Mouse (Mus musculus): ENCODE results near the gene Kif14. TPM values are rescaled to one million over a fixed set of nuclear protein-coding genes. Genes with fewer than 3 reads are reported as not detected.
"Not testable (repeated sequence)": the region's sequence is repeated elsewhere in the genome, so short reads cannot be mapped to it uniquely, and the experiment has no call there.

Kif14 gene
- total RNA-seq, 2 experiments from 2014 or later, result 24.0 to 27.8 TPM

DNA sequence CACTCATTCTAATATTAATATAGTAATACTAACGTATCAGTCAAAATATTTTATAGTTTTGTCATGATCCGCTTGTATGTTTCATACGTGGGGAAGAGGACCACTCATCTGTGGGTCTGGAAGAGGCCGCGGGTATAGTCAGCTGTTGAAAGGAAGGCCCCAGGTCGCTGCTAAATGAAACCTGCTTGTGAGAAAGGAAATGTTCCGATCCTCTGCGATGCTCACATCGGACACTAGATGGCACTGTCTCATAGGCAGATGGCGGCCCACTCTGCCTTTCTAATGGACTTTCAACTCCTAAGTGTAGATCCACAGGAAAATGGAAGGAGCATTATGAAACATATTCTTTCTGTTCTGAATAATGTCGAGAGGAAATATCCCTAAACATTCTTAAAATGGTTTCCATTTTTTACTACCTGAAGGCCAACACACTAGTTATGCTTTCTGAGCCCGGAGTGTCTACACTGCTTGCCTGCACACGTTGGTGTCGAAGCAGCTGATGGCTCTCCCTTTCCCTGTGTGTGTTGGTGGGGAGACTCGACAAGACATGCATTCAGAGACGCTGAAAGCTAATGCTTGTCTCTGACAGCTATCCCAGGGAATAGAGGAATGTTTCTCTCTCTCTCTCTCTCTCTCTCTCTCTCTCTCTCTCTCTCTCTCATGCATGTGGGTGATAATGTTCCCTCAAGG lies 84.9 kb downstream of the Kif14 start:
- peak; percentile 94 for ATAC-seq (ENCODE audit: poor library complexity, severe bottlenecking)

DNA sequence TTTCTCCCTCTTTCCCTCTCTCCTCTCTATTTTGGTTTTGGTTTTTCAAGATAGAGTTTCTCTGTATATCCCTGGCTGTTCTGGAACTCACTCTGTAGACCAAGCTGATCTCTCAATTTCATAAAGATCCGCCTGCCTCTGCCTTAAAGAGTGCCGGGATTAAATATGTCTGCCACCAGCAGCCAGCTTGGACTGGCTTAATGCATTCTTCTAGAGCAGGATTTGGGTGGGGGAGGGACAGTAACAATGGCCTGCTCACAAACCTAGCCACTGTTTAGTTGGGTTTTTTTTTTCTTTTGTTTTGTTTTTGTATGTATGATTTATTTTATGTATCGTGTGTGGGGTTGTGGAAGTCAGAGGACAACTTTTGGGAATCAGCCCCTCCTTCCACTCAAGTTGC lies 88.5 kb downstream of the Kif14 start:
- no peak for ATAC-seq (ENCODE audit: poor library complexity, severe bottlenecking)

DNA sequence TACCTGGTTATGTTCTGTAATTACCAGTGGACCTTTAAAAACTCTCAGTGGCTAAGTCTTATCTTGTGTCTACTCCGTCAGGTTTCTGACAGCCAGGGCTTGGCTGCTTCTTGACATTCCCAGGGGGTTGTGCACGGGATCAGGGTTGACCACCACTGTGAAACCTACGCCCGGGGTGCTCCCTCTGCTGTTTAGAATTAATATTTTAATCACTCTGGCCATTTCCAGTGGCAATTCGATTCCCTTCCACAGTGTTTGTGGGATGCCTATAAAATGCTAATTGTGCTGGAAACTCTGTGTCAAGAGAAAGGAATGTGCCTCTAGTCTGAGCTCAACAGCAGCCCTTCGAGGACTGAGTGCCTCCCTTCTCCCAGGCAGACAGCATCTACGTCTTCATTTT lies 89.7 kb downstream of the Kif14 start:
- ATAC-seq (ENCODE audit: poor library complexity, severe bottlenecking), result no peak

DNA sequence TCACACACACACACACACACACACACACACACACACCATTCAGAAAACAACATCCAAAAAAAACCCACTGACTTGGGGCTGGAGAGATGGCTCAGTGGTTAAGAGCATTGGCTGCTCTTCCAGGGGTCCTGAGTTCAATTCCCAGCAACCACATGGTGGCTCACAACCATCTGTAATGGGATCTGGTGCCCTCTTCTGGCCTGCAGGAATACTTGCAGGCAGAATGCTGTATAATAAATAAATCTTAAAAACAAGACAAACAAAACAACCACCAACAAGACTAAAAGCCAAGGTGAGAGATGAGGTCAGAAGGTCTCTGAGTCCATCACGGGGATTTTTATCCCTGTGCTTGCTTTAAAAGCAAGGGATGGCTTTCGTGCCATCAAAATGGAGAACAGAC lies 90.5 kb downstream of the Kif14 start:
- not testable (repeated sequence) for ATAC-seq (ENCODE audit: poor library complexity, severe bottlenecking)

DNA sequence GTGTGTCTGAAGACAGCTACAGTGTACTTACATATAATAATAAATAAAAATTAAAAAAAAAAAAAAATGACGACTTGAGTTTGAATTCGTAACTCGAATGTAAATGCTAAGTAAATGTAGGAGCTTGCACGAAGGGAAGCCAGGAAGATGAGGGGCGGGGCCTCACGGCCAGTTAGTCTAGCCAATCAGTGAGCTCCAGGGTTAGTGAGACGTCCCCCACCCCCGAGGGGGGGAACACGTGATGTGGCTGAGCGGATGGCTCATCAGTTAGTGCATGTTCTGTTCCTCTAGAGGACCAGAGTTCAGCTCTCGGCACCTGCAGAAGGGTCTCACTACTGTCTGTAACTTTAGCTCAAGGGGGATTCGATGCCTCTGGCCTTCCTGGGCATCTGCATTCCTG lies 91.3 kb downstream of the Kif14 start:
- no peak for ATAC-seq (ENCODE audit: poor library complexity, severe bottlenecking)

DNA sequence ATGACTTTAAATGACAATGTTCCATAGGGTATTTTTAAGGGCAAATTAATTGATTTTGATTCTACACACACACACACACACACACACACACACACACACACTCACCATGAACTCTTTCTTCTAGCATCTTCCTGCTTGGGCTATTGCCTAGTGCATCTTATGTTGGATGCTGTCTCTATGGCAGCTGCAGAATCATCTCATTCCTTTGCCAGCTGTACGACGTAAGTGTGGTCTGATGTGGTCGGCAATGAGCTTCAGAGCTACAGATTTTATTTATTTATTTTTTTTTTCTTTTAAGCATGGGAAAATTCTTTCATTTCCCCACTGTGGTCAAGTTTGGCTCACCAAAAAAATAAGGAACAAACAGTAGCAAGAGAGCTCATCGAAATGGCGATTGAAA lies 92.6 kb downstream of the Kif14 start:
- ATAC-seq (ENCODE audit: poor library complexity, severe bottlenecking), result 0 out of 2 replicates have a peak, but pooled peaks have one; percentile 45

DNA sequence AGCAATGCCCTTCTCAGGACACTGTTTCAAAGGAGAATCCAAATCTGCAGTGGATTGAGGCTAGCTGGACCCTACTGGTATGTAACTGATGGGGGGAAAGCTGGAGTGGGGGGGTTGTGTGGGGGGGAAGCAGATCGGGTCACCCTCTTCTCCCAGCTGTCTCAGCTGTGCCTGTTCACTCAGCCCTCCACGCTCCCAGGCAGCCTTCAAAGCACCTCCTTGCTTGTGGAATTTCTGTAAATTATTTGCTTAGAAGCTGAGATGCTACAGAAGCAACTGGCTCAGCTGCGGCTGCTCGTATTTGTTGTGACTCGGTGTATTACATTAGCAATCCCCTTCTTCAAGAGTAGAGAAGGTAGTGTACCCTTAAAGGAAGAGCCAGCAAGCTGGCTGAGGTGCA lies 93.1 kb downstream of the Kif14 start:
- no peak for ATAC-seq (ENCODE audit: poor library complexity, severe bottlenecking)

DNA sequence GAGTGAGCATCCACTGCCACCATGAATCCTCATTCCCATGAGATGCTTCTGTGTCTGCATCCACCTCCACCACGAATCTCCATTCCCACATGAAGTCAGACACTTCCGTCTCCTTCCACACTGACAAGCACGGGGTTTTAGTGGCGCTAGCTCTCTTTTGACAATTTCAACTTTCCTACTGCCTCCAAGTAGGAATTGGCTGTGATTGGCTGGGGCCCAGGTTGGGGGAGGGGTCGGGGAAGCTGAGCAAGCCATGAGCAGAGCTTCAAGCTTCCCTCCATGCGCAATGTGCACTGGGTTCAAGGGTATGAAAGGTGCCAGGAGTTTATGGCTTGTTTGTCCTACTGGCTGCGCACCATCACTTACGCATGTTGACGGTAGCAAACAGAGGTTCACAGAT lies 93.6 kb downstream of the Kif14 start:
- ATAC-seq (ENCODE audit: poor library complexity, severe bottlenecking), result no peak

DNA sequence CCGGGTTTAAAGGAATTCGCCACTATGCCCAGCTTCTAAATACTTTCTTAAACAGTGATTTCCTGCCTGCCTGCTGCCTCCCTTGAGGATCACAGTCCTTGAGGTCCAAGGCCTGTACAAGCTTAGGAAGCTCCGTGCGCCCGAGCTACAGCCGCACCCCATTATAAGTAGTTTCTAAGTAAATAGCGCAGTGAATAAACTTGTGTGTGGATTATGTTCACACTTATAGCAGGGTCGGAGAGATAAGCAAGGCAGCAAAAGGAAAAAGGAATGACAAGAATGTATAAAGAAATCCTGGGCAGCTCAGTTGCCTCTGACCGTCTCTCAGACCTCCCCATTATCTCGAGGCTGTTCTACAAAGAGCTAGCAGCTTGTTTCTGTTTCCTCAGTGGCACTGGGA lies 95.7 kb downstream of the Kif14 start:
- ATAC-seq (ENCODE audit: poor library complexity, severe bottlenecking), result no peak

DNA sequence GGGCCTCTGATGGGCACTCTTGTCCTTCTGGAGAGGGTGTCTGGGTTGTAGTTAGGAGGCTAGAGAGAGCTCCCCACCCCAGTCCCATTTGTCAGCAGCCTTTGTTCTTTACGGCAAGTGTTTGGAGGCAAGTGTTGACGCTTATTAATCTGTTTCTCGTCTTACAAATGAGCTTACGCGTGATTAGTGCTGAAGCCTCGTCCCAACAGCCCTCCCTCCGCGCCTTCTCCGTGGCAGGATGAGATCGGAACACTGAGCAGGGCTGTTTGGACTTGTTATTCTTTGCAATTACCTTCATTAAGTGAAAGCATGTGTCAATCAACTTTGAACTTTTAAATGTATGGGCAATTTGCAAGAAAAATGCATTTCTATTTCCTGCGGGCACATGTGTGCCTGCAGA lies 97.0 kb downstream of the Kif14 start:
- ATAC-seq (ENCODE audit: poor library complexity, severe bottlenecking), result no peak

DNA sequence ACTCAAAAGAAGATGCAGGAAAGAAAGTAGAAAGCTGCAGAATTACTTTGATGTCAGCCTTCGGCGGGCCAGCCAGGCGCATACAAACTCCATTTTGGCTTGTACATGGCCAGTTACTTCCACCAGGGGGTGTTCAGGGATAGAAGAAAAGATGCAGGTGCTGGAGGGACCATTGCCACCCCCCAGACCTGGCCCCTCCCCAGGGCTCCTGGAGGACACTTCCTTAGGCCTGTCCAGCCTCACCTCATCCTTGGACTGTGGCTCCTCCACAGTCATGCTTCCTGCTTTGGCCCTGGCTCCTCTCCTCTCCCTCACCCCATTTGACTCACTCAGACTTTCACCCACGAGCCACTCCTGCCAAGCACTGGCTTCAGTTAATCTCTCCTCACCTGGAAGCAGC lies 98.8 kb downstream of the Kif14 start:
- no peak for ATAC-seq (ENCODE audit: poor library complexity, severe bottlenecking)

DNA sequence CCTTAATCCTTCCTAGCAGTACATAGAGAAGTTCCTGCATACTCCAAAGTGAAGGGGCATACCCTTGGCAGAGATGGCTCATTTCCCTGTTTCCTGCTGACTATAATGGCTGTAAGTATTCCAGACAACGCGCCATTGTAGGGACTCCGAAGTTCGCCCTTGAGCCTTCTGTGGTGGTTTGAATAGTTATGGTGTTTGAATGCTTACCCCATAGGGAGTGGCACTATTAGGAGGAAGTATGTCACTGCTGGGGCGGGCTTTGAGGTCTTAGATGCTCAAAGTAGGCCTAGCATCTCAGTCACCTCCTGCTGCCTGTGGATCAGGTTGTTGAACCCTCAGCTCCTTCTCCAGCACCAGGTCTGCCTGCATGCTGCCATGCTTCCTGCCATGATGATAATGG lies 100.2 kb downstream of the Kif14 start:
- ATAC-seq (ENCODE audit: poor library complexity, severe bottlenecking), result no peak

DNA sequence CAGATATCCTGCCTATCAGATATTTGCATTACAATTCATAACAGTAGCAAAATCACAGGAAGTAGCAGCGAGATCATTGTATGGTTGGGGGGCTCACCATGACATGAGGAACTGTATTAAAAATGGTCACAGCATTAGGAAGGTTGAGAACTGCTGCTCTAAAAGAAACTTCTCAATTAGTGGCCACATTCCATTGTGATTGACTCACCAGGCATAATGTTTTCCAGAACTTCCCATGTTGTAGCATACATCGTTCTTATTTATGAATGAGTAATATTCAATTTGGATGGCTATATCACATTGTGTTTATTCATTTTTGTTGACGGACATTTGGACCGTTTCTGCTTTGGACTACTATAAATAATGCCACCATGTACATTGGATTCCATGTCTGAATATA lies 101.5 kb downstream of the Kif14 start:
- ATAC-seq (ENCODE audit: poor library complexity, severe bottlenecking), result no peak

DNA sequence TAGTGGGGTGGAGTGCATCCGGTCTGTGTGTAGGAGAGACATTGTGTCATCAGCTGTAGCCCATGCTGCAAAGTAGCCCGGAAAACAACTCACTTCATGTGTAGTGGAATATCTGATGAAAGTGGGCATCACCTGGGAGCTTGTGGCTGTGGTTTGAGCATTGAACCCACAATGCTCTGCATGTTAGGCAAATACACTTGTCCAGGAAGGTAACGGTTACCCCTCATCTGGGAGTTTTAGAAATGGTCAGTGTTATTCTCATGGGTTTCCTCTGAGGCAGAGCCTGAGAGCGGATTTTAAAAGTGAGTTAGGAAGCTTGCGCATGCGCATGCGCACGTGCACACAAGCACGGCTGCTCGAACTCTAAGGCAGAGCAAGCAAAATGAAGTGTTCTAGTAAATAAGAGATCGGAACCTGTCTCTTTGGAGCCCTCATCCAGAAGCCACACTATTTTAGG lies 102.6 kb downstream of the Kif14 start:
- no peak for ATAC-seq (ENCODE audit: poor library complexity, severe bottlenecking)

DNA sequence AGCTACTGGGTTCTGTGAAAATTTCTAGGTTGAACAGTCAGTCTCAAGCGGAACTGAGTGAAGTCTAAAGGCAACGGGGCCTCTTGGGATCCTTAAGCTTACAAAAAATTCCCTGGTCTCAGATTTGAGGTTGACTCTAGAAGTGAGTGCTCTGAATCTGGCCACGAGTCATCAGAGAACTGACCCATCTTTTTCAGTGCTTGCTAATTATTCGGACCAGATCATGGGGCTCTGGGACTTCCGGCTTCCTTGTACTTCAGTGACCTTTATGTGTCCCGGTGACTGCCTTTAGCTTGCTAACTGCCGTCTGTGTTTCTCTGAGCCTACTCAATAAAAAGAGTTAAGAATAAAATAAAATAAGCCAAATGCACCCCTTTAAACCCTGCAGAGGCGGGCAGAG lies 103.1 kb downstream of the Kif14 start:
- no peak for ATAC-seq (ENCODE audit: poor library complexity, severe bottlenecking)

DNA sequence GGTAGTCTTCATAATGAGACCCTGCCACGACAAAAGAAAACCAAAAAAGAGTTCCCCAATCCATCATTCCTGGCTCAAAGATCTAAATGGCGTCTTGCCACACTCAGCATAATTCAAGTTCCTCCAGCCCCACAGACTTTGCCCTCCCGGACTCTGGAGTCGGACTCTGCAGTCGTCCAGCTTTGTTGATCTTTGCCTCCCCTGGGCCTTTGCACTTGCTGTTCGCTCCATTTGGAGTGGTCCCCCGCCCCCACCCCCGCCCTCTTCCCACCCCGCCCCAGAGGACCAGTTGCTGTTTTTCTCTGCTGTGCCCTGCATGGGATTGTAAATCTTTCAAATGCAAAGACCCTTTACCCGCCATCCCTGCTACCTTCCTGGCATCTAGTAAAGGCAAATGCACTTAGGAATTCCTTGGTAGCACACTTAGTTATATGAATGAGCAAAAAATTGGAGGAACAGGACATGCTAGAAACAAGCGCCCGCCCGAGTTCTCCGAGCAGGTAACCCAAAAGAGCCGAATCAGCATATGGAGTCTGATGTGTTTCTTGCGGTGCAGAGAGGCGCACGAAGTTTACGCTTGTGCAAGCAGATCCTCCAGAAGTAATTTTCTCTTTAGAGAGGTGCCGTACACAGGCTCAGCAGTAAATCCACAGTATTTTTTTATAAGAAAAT lies 103.6 kb downstream of the Kif14 start:
- ATAC-seq (ENCODE audit: poor library complexity, severe bottlenecking), result no peak

DNA sequence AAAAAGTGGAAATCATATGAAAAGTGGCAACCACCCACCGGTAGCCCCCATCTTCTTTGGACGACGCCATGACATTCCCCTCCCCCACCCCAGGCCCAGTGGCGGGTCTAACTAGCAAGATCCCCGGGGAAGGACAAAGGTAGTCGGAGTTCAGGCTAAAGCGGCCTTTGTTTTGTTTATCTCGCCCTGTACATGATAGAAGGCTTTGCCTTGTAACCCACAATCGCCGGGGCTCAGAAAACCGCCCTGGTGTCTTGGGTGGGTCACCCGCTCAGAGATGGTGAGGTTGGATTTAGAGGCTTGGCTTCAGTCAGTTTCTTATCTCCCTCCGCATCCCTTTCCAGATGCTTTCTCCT lies 104.1 kb downstream of the Kif14 start:
- no peak for ATAC-seq (ENCODE audit: poor library complexity, severe bottlenecking)

DNA sequence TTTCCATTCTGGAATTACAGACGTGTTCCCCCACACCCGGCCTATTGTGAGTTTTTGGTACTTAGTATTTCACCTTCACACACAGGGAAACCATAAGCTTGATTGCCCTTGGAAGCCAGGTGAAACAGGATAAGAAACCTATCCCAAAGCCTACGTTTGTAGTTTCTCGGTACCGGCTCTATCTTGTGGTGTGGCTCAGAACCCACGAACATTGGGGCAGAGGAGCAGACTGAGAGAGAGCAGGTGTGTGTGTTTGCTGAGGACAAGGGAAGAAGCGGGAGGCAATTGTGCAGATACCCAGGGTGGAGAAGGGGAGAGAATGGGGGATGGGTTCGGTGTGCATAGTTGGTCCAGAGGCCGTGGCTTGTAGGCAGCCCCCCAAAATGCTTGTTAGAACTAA lies 104.8 kb downstream of the Kif14 start:
- ATAC-seq (ENCODE audit: poor library complexity, severe bottlenecking), result no peak

DNA sequence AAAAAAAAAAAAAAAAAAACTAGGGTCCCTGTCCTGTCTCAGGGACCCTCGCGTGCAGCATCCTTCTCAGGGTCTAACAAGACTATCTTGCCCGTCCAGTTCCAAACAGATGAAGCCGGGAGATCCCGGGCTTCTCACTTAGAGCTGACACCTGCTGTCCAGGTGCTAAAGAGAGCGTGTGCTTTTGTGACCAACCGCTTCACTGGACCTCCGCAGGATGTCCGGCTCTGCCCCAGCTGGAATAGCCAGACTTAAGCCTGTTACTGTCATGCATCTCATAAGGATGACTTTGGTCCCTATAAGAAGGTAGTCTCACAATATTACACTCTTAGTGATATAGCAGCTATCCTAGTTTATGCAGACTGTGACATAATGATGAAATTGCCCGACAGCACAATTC lies 105.4 kb downstream of the Kif14 start:
- ATAC-seq (ENCODE audit: poor library complexity, severe bottlenecking), result no peak

DNA sequence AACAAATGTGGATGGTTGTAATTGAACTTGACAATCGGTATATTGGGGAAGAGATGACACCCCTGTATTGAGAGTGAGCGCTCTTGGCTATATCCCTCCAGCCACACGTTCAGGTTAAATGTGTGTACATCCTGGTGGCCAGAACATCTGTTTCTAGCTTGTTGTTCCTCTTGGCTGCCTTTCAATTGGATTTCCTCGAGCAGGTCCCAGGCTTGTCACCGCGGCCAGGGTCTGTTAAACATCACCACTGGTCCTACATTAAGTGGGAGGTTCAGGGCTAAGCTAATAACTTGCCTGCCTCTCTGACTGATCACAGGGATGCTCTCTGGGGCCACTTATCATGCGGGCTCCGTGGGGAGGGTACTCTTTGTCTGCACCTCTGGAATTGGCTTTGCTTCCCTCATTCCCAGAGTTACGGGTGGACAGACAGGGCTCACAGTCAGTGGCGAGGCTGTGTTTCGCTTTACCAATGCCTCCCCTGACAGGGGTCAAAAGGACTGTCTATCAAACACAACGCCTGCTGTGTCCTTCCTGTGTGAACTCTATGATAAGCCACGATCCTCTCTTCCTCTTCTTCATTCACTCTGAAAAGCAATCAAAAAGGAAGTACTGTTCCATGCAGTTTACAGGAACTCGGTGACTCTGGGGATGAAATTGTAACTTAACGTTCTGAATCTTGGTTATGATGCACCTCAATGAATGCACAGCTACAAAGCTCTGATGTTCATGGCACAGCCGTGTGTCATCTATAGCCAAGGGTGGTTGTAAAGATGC lies 111.9 kb downstream of the Kif14 start:
- peak; percentile 79 for ATAC-seq (ENCODE audit: poor library complexity, severe bottlenecking)

DNA sequence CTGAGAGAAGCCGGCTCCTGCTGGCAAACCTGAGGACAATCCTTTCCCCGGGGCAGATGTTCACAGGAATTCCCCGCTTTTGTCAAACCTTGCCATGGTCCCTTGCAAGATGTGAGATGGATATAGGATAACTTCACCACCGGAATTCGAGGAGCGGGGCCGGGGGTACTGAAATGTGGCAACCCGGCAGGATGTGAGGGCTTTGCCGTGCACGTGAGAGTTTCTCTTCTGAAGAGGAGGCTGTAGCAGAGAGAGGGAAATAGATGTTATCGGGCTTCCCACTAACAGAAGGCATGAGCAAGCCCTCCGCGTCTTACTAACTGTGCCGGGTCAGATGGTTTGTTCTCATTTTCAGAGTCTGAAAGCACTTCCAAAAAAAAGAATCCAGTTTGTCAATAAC lies 113.2 kb downstream of the Kif14 start:
- ATAC-seq (ENCODE audit: poor library complexity, severe bottlenecking), result peak; percentile 36; the same call in 1 of the 2 replicates

DNA sequence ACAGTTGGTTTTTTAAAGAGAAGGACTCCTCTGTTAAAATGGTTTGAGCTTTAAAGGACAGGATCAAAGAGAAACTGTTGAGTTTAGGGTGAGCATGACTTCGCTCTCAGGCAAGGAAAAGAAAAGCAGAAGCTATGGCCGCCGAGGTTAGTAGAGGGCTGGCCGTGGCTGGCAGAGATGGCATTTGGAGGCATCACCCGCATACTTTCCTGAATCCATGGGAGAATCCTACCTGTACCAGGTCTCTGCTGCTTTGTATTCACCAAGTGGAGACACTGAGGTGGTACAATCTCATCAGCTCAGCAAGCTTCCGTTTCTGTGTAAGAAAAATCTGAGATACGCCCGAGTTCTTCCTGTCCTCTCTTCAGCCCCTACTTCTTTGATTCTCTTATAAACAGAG lies 114.1 kb downstream of the Kif14 start:
- peak; percentile 62 for ATAC-seq (ENCODE audit: poor library complexity, severe bottlenecking)
